Mouse (Mus musculus) hematopoietic multipotent progenitor cell, adult 10-12 weeks (in vitro differentiated cells): ENCODE measurements around the gene Cryaa. TPM values are rescaled to one million over a fixed set of nuclear protein-coding genes. Genes with fewer than 3 reads are reported as not detected.

Experiments used
- polyA plus RNA-seq: library from polyadenylated mRNA; stranded (reverse); fragments of >175 nt; gene quantifications from 2 replicates; pipeline ENCODE4 v1.2.3, GENCODE M21; 2012; ENCODE audit warnings: low replicate concordance

The Cryaa gene
- not detected in 2 replicates for polyA plus RNA-seq

DNA sequence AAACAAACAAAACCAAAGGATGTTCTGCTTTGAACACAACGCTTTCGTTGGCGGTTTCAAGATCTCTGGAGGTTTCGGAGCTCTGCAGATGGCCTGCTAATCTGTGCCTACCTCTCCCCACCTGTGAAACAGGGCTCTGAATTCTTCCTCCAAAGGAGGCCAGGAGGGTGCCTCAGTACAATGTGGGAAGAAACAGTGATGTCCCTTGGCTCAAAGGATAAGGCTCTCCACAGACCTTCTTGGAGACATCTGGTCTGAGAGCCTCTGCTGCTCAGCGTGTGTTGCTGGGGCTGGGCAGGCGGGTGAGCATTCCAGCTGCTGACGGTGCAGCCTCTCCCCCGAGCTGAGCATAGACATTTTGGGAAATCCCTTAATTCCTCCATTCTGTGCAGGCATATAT, at the start of gene Cryaa:
TSS of gene Cryaa (plus strand) at position 301 of the 400 bp plus-strand sequence.

DNA sequence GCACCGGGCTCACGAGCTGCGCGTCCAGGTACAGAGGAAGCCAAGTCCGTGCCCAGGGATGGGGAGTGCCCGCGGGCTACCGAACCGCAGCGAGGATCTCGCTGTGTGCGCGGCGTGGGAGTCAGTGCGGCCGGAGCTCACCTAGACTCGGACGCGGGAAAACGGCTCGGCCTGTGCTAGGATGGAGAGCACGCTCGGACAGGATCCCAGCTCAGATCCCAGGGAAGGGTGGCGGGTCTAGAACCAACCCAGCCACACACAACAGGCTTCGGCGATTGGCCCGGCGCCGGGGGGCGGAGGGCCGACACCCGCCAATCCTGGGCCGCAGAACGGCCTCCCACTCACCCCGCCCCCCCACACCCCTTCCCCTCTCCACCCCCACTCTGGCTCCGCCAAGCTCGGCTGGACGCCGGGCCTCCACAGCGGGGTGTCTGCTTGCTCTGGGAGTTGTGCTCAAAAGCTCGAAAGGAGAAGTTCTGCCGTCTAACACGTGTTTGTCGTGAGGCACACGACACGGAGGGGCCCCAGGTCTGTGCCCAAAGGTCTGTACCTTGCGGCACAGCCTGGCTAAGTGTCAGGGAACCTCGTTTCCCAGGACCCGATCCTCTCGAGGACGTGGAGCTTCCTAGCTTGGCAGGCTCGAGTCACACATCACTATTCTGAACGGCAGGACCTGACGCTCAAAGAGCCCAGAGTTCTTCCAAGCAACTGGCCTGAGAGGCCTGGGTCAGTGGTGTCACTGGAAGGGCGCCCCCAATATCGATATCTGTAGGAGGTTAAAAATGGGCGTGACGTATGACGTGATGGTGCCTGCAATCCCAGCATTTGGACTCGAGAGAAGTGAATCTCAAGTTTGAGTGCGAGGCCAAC, 40.4 kb upstream of the Cryaa start, which contains the start of gene Cbs:
TSS of gene Cbs (minus strand) at position 297 of the 870 bp plus-strand sequence.

DNA sequence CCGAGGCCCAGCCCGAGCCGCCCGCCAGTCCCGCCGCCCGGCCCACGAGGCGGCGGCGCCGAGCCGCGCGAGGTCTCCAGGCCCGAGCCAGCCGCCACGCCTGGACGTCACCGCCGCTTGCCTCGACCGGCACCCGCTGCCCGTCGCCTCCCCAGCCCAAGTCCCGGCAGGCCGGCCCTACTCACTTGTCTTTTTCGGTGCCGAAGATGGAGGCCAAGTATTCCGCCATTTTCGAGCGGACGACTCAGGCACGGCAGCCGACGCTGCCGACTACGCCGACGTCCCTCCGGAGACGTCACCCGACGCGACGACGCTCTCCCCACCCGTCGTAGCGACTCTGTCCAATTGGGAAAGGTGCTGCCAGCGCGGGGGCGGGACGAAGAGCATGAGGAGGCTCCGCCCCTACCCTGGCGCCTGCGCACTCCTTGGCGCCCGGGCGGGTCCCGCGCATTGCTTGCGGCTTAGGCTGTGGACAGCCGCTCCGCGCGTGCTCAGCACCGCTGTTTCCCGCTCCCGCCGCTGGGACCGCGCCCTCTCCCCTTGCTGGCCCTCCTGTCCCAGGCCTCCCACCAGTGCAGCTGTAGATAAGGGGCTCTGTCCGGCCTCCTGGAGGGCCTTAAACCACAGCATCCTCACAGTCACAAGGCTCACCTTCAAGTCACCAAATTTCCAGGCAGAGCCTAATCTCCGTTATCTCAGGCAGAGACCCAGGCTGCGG, 19.0 kb upstream of the Cryaa start, which contains the start of gene U2af1:
TSS of gene U2af1 (minus strand) at position 425 of the 718 bp plus-strand sequence.

Other genes with a start within 250 kb of the Cryaa start
- gene Wdr4, start 157.8 kb upstream of the Cryaa start, polyA plus RNA-seq, result 16.9 and 18.2 TPM in 2 replicates
- 71.5 and 113 TPM in 2 replicates for gene Ndufv3, start 157.7 kb upstream of the Cryaa start, polyA plus RNA-seq
- gene Pknox1, start 113.1 kb upstream of the Cryaa start, polyA plus RNA-seq, result 8.9 and 10.5 TPM in 2 replicates
- 0.02 TPM in 1 of 2 replicates, not detected in the other for gene Cbs, start 40.6 kb upstream of the Cryaa start, polyA plus RNA-seq
- 40.4 and 44.9 TPM in 2 replicates for gene U2af1, start 18.9 kb upstream of the Cryaa start, polyA plus RNA-seq
- gene Sik1, start 178.0 kb downstream of the Cryaa start, polyA plus RNA-seq, result 52.4 and 89.1 TPM in 2 replicates